Mouse (Mus musculus) layer of hippocampus, adult 9-10 months (tissue): ENCODE measurements around the gene Gpam.

Experiments used
- DNase-seq: peaks from one replicate; pipeline ENCODE4 v3.0.0; 2022; ENCODE audit warnings: low spot score

Gpam gene

GRCm38 (mm10) chr19:55138506-55138905 lies 11.5 kb upstream of the Gpam start:
- DNase-seq = no peak

GRCm38 (mm10) chr19:55137884-55138283 lies 10.8 kb upstream of the Gpam start:
- no peak for DNase-seq

GRCm38 (mm10) chr19:55136693-55137427 lies 9.8 kb upstream of the Gpam start:
- DNase-seq = no peak

DNA sequence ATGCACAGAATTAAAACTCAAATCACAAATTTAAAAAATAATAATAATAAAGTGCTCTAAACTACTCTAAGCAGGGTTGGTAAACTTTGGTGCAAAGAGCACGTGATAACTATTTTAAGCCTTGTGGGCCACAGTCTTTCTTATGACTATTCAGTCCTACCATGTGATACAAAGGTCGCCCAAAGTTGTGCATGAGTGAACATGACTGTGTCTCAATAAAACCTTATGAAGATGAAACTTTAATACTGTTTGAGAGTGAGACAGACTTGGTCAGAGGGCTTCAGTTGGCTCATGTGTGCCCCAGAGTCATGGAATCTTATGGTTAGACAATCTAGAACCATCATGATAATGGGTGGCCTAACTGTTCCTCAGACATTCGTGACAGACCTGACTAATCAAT lies 8.9 kb upstream of the Gpam start:
- DNase-seq = no peak

DNA sequence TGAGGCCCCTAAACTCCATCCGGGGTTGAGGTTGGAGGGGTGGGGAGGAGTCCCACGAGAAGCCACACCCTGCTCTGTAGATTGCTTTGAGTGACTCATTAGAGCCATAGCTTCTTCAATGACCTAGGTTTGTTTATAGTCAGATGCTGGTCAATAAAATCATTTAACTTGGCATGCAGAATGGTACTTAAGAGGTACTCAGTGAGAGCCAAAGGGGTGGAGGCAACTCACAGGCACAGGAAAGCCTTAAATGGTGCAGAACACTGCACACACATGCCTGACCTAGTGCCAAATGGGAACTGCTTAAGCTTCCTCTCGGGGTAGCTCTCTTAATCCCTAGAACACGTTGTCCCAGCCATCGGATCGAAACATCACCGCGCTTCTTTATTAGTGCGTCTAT lies 7.5 kb upstream of the Gpam start:
- no peak for DNase-seq

GRCm38 (mm10) chr19:55132476-55132875 lies 5.4 kb upstream of the Gpam start:
- no peak for DNase-seq

DNA sequence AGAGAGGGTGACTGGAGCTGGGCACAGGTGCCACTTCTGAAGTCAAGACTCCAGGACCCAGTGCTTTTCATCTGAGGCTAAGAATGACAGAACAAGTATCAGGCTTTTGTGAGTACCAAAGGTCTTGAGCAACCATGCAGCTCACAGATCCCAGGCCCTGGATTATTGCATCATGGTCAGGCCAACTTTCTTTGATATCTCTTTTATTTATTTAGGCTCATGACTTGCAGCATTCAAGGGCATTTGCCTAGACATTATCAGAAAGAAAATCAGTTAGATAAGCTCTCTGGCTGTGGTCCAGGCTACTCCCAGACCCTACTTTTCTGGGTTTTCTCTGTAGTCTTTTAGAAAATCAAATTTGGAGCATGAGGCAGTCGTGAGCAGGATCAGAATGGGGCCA lies 4.7 kb upstream of the Gpam start:
- no peak for DNase-seq

GRCm38 (mm10) chr19:55128469-55128868 lies 1.4 kb upstream of the Gpam start:
- no peak for DNase-seq

GRCm38 (mm10) chr19:55125456-55125855 lies 1.6 kb downstream of the Gpam start:
- DNase-seq = no peak

GRCm38 (mm10) chr19:55123001-55123536 lies 4.0 kb downstream of the Gpam start:
- no peak for DNase-seq

- no peak for DNase-seq
Observed at GRCm38 (mm10) chr19:55122351-55122980, 4.6 kb downstream of the Gpam start.

GRCm38 (mm10) chr19:55121836-55122235 lies 5.2 kb downstream of the Gpam start:
- DNase-seq = no peak

GRCm38 (mm10) chr19:55120518-55121244 lies 6.4 kb downstream of the Gpam start:
- no peak for DNase-seq

DNA sequence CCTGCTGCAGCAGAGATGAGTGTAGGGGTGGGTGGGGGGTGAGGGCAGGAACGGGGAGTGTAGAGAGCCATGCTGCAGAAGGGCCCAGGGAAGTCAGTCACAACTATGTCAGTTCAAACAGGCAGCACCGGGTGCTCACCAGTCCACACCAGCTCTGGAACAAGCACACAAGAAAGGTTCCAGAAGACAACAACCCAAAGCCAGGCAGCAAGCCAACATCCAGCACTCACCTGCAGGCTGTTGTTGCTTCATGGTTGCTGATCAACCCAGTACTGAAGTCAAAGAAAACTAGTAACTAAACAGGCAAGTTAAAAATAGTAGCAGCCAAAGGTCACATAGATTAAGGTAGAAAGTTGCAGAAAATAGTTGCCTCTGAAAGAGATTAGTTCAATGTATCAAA lies 7.5 kb downstream of the Gpam start:
- no peak for DNase-seq

DNA sequence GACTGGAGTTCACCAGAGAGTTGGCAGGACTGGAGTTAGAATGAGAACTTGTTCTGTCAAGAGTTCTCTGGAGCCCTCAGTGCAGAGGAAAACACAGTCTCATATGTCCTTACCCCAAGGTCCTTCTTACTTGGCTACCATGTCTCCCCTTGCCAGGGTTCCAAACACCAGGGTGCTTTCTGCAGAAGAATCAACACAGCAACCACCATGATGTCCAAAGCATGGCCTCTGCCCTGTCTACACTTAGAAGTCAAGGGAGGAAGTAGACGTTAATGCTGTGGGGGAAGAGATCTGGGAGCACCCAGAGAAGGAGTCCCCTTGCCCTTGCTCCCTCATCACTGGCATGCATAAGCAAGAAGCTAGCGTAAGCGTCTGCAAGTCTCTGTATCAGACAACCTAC lies 9.0 kb downstream of the Gpam start:
- DNase-seq = no peak

DNA sequence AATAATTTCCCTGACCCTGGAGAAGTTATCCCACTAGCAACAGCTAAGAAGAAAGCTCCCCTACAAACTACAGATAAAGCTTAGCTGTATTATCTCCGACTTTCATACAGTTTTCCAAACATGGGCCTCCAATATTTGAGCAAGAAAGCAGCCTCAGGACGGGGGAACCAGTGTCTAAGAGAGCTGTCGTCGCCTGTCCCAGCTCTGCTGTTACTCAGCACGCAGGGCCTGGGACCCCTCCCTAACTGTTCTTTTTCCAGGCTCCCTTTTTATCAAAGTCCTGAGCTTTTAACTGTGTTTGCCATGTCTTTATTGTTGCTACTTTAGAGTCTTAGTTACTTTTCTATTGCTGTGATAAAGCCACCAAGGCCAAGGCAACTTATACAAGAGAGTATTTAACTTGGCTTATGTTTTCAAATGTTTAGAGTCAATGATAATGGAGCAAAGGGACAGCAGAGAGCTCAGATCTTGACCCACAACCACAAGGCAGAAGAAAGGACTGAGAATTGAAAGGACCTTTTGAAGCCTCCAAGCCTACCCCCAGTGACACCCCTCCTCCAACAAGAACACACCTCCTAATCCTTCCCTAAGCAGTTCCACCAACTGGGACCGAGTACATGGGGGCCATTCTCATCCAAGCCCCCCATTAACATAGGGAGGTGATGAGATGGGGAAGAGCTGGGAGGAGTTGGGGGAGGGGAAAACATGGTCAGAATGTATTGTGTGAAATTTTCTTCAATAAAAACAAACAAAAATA lies 9.8 kb downstream of the Gpam start:
- no peak for DNase-seq

- DNase-seq = no peak
Observed at GRCm38 (mm10) chr19:55115532-55115931, 11.5 kb downstream of the Gpam start.

- no peak for DNase-seq
Observed at GRCm38 (mm10) chr19:55114825-55115395, 12.1 kb downstream of the Gpam start.

DNA sequence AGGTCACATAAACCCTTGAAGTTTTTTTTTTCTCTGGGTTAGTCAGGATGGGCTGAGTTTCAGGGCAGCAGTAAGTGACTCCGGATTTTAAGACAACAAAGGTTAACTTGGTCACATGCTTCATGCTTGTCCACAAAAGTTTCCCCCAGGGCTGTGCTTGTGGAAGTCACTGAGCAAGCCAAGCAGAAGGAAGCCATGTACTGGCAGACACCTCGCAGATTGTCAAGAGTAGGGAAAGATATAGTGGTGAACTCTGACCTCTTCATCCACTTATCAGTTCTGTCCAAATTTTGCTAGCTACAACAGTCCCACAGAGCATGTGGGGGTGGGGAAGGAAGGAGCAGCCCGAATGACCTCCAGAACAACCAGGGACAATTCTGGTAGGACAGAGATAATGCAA lies 19.1 kb downstream of the Gpam start:
- no peak for DNase-seq

GRCm38 (mm10) chr19:55105969-55106368 lies 21.1 kb downstream of the Gpam start:
- no peak for DNase-seq

GRCm38 (mm10) chr19:55103081-55103830 lies 23.8 kb downstream of the Gpam start:
- no peak for DNase-seq
